Mouse (Mus musculus): ENCODE results near the gene Wipf2. TPM values are rescaled to one million over a fixed set of nuclear protein-coding genes. Genes with fewer than 3 reads are reported as not detected.

Gene Wipf2
- polyA plus RNA-seq, 1 experiment from 2014 or later: 5.2 TPM

- WGBS: 66% methylated on average over 5 of the region's 5 CpGs
- Histone ChIP-seq H3K4me1 (no peaks in the 10 kb centered on the region), H3K27me3 (no peaks in the 10 kb centered on the region), H3K36me3 (peaks cover 98% of the 10 kb centered on the region), H3K9me3 (replicated peaks) (no peaks in the 10 kb centered on the region), H3K27ac (no peak overlapping the region), H3K9ac (no peak overlapping the region), H3K4me3 (replicated peaks) (no peak overlapping the region), H3K4me2 (no peak overlapping the region)
- no peak for ATAC-seq (replicated peaks; ENCODE audit: low FRiP score)
Measured at GRCm38 (mm10) chr11:98892426-98892825, 29.0 kb downstream of the Wipf2 start.

- ATAC-seq (replicated peaks; ENCODE audit: low FRiP score): no peak
- WGBS: 79% methylated on average over 12 of the region's 12 CpGs
- Histone ChIP-seq H3K9ac (no peak overlapping the region), H3K4me1 (peaks cover 36% of the 10 kb centered on the region), H3K4me3 (replicated peaks) (no peak overlapping the region), H3K36me3 (peaks cover 72% of the 10 kb centered on the region), H3K9me3 (replicated peaks) (no peaks in the 10 kb centered on the region), H3K4me2 (no peak overlapping the region), H3K27ac (no peak overlapping the region), H3K27me3 (no peaks in the 10 kb centered on the region)
Measured at GRCm38 (mm10) chr11:98900529-98901125, 37.2 kb downstream of the Wipf2 start.

GRCm38 (mm10) chr11:98902621-98903245 lies 39.3 kb downstream of the Wipf2 start:
- peaks cover 46% of the 10 kb centered on the region for H3K4me1 ChIP-seq
- H3K4me3 ChIP-seq (replicated peaks): no peak overlapping the region
- peaks cover 53% of the 10 kb centered on the region for H3K36me3 ChIP-seq
- 10% methylated on average over 10 of the region's 10 CpGs for WGBS
- H3K9me3 ChIP-seq (replicated peaks): no peaks in the 10 kb centered on the region
- 0 out of 2 replicates have a peak overlapping the region, but pooled peaks have one; percentile 7 for H3K4me2 ChIP-seq
- H3K9ac ChIP-seq: peak overlapping the region; percentile 17; the same call in 1 of the 2 replicates
- peak overlapping the region; percentile 85 for H3K27ac ChIP-seq
- no peaks in the 10 kb centered on the region for H3K27me3 ChIP-seq
- no peak for ATAC-seq (replicated peaks; ENCODE audit: low FRiP score)

GRCm38 (mm10) chr11:98904577-98904976 lies 41.1 kb downstream of the Wipf2 start:
- H3K4me3 ChIP-seq (replicated peaks): no peak overlapping the region
- H3K27ac ChIP-seq: peak overlapping the region; percentile 85
- H3K27me3 ChIP-seq: no peaks in the 10 kb centered on the region
- peaks cover 64% of the 10 kb centered on the region for H3K4me1 ChIP-seq
- WGBS: 73% methylated on average over 2 of the region's 2 CpGs
- H3K36me3 ChIP-seq: peaks cover 37% of the 10 kb centered on the region
- H3K4me2 ChIP-seq: no peak overlapping the region
- no peaks in the 10 kb centered on the region for H3K9me3 ChIP-seq (replicated peaks)
- no peak overlapping the region for H3K9ac ChIP-seq
- no peak for ATAC-seq (replicated peaks; ENCODE audit: low FRiP score)

- no peak overlapping the region for H3K9ac ChIP-seq
- peaks cover 64% of the 10 kb centered on the region for H3K4me1 ChIP-seq
- peak overlapping the region; percentile 85 for H3K27ac ChIP-seq
- 64% methylated on average over 7 of the region's 7 CpGs for WGBS
- 0 out of 2 replicates have a peak, but pooled peaks have one; percentile 16 for ATAC-seq (replicated peaks; ENCODE audit: low FRiP score)
- no peaks in the 10 kb centered on the region for H3K27me3 ChIP-seq
- H3K9me3 ChIP-seq (replicated peaks): no peaks in the 10 kb centered on the region
- H3K4me2 ChIP-seq: no peak overlapping the region
- peaks cover 34% of the 10 kb centered on the region for H3K36me3 ChIP-seq
- H3K4me3 ChIP-seq (replicated peaks): no peak overlapping the region
Measured at GRCm38 (mm10) chr11:98905033-98905432, 41.6 kb downstream of the Wipf2 start.

GRCm38 (mm10) chr11:98905583-98905982 lies 42.1 kb downstream of the Wipf2 start:
- Histone ChIP-seq H3K4me3 (replicated peaks) (no peak overlapping the region), H3K27me3 (no peaks in the 10 kb centered on the region), H3K9me3 (replicated peaks) (no peaks in the 10 kb centered on the region), H3K36me3 (peaks cover 34% of the 10 kb centered on the region), H3K4me2 (peak overlapping the region; percentile 3; the same call in 1 of the 2 replicates), H3K9ac (no peak overlapping the region), H3K4me1 (peaks cover 68% of the 10 kb centered on the region), H3K27ac (peak overlapping the region; percentile 85)
- no peak for ATAC-seq (replicated peaks; ENCODE audit: low FRiP score)
- 73% methylated on average over 4 of the region's 4 CpGs for WGBS

- H3K9ac ChIP-seq: no peak overlapping the region
- H3K27me3 ChIP-seq: no peaks in the 10 kb centered on the region
- H3K36me3 ChIP-seq: peaks cover 34% of the 10 kb centered on the region
- WGBS: 58% methylated on average over 5 of the region's 5 CpGs
- no peaks in the 10 kb centered on the region for H3K9me3 ChIP-seq (replicated peaks)
- no peak for ATAC-seq (replicated peaks; ENCODE audit: low FRiP score)
- H3K4me3 ChIP-seq (replicated peaks): peak overlapping the region; percentile 66
- H3K4me2 ChIP-seq: peak overlapping the region; percentile 97
- H3K4me1 ChIP-seq: peaks cover 65% of the 10 kb centered on the region
- H3K27ac ChIP-seq: 0 out of 2 replicates have a peak overlapping the region, but pooled peaks have one; percentile 85
Measured at GRCm38 (mm10) chr11:98907063-98907436, 43.6 kb downstream of the Wipf2 start.

GRCm38 (mm10) chr11:98907437-98908173 lies 44.2 kb downstream of the Wipf2 start, which contains the start of gene Cdc6:
Gene Cdc6, plus strand, starts transcription at chr11:98907801.
- H3K36me3 ChIP-seq: peaks cover 35% of the 10 kb centered on the region
- peak; percentile 95 for ATAC-seq (replicated peaks; ENCODE audit: low FRiP score)
- under 1% methylated on average over 49 of the region's 49 CpGs for WGBS

GRCm38 (mm10) chr11:98909654-98910053 lies 46.2 kb downstream of the Wipf2 start:
- peaks cover 54% of the 10 kb centered on the region for H3K36me3 ChIP-seq
- WGBS: 43% methylated on average over 6 of the region's 6 CpGs
- peak overlapping the region; percentile 66 for H3K4me3 ChIP-seq (replicated peaks)
- no peak for ATAC-seq (replicated peaks; ENCODE audit: low FRiP score)
- H3K9me3 ChIP-seq (replicated peaks): no peaks in the 10 kb centered on the region
- H3K27ac ChIP-seq: no peak overlapping the region
- no peaks in the 10 kb centered on the region for H3K27me3 ChIP-seq
- peaks cover 40% of the 10 kb centered on the region for H3K4me1 ChIP-seq
- 0 out of 2 replicates have a peak overlapping the region, but pooled peaks have one; percentile 57 for H3K9ac ChIP-seq
- peak overlapping the region; percentile 97 for H3K4me2 ChIP-seq

More at GRCm38 (mm10) chr11:98907437-98908173, 44.2 kb downstream of the Wipf2 start, which contains the start of gene Cdc6:
- H3K9ac ChIP-seq: peak within 1 kb of the TSS; percentile 57
- no peaks in the 10 kb centered on the region for H3K27me3 ChIP-seq
- H3K4me3 ChIP-seq (replicated peaks): peak within 1 kb of the TSS; percentile 66
- H3K4me2 ChIP-seq: peak within 1 kb of the TSS; percentile 97
- peaks cover 60% of the 10 kb centered on the region for H3K4me1 ChIP-seq
- H3K27ac ChIP-seq: peak within 1 kb of the TSS; percentile 85
- H3K9me3 ChIP-seq (replicated peaks): no peaks in the 10 kb centered on the region

GRCm38 (mm10) chr11:98910415-98910814 lies 47.0 kb downstream of the Wipf2 start:
- H3K4me1 ChIP-seq: peaks cover 35% of the 10 kb centered on the region
- H3K27me3 ChIP-seq: no peaks in the 10 kb centered on the region
- no peak overlapping the region for H3K4me3 ChIP-seq (replicated peaks)
- no peak overlapping the region for H3K4me2 ChIP-seq
- peaks cover 57% of the 10 kb centered on the region for H3K36me3 ChIP-seq
- H3K9me3 ChIP-seq (replicated peaks): no peaks in the 10 kb centered on the region
- no peak overlapping the region for H3K9ac ChIP-seq
- ATAC-seq (replicated peaks; ENCODE audit: low FRiP score): no peak
- WGBS: 88% methylated on average over 11 of the region's 11 CpGs
- H3K27ac ChIP-seq: no peak overlapping the region

- Histone ChIP-seq H3K27me3 (no peaks in the 10 kb centered on the region), H3K4me1 (peaks cover 28% of the 10 kb centered on the region), H3K9ac (no peak overlapping the region), H3K9me3 (replicated peaks) (no peaks in the 10 kb centered on the region), H3K27ac (no peak overlapping the region), H3K36me3 (peaks cover 65% of the 10 kb centered on the region), H3K4me2 (no peak overlapping the region), H3K4me3 (replicated peaks) (no peak overlapping the region)
- no peak for ATAC-seq (replicated peaks; ENCODE audit: low FRiP score)
- 83% methylated on average over 5 of the region's 5 CpGs for WGBS
Measured at GRCm38 (mm10) chr11:98911498-98911897, 48.1 kb downstream of the Wipf2 start.

- Histone ChIP-seq H3K4me2 (no peak overlapping the region), H3K9ac (no peak overlapping the region), H3K27ac (no peak overlapping the region), H3K27me3 (no peaks in the 10 kb centered on the region), H3K4me3 (replicated peaks) (no peak overlapping the region), H3K4me1 (peaks cover 17% of the 10 kb centered on the region), H3K36me3 (peaks cover 89% of the 10 kb centered on the region), H3K9me3 (replicated peaks) (no peaks in the 10 kb centered on the region)
- no peak for ATAC-seq (replicated peaks; ENCODE audit: low FRiP score)
- WGBS: 66% methylated on average over 11 of the region's 11 CpGs
Measured at GRCm38 (mm10) chr11:98914196-98914595, 50.8 kb downstream of the Wipf2 start.
